Mouse (Mus musculus): ENCODE data around the gene Wars2.

- TF ChIP-seq GATA1 (IDR thresholded peaks at IDR 0.05; ENCODE audit: borderline replicate concordance, low read length) (no peak), FLI1 (IDR thresholded peaks at IDR 0.05; ENCODE audit: low read length) (no peak)
These were observed 117.0 kb downstream of the Wars2 start for GRCm38 (mm10) chr3:99257586-99258577.
